Mouse (Mus musculus): ENCODE measurements around the gene Nos1.

Nos1 gene

GRCm38 (mm10) chr5:117780681-117781080 is at the start of gene Nos1:
Gene Nos1, plus strand, starts transcription at chr5:117781032.
- DNase-seq (ENCODE audit: low read depth, low spot score), result no peak

DNA sequence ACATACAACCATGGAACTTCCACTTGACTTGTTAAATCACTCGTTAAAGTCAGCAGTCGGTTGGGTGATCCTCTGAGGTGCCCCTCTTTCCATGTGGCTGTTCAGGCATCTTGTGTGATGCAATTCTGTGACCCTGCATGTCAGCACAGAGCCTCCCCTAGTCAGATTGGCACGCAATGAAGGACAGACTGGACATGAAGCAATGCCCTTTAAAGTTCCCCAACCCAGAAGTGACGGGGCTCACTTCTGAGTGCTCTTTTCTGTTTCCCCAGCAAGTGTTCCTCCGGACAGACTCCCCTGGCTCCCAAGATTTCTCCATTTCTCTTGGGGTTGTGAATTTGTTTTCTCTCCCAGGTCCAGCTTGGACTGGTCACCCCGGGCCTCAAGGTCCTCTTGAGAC is 49.5 kb upstream of the Nos1 start:
- DNase-seq (ENCODE audit: low read depth, low spot score), result no peak

GRCm38 (mm10) chr5:117744654-117745178 is 36.1 kb upstream of the Nos1 start:
- DNase-seq (ENCODE audit: low read depth, low spot score), result no peak

DNA sequence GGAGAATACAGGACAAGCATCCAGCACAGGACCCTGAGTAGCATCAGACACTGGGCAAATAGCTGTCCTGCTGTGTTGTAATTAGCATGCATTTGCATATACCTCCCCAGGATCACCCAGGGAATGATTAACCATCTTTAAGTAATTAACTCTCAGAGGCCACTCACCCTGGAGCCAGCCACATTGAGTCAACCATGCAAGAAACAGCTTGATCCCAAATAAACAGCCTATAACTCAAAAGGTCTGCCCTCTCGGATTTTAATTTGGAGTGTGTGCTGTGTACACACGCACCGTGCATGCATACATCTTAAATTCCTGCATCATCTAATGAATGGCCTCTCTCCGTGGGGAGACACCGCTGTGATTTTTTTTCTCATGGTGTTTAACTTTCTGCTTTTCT is 31.5 kb upstream of the Nos1 start:
- peak; percentile 15 for DNase-seq (ENCODE audit: low read depth, low spot score)

- DNase-seq (ENCODE audit: low read depth, low spot score), result no peak
Measured at GRCm38 (mm10) chr5:117757696-117758482, 22.9 kb upstream of the Nos1 start.

GRCm38 (mm10) chr5:117761181-117761832 is 19.5 kb upstream of the Nos1 start:
- peak; percentile 52 for DNase-seq (ENCODE audit: low read depth, low spot score)

DNA sequence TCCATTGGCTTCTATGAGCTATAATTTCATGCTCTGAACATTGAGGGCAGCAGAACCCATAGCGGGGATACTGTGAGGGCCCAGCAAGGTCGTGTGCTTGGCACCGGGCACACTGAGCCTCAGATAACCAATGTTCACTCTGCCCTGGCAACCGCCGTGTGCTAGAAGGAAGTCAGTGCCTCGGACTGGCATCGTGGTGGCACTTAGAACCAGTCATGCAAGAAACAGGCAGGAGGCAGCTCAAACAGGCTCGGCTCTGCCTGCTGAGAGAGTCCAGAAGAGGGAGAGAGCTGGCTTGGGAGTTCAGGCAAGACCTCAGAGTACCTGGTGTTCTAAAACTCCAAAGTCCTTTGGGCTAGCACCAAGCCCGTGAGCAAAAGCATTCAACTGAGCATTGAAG is 16.3 kb upstream of the Nos1 start:
- DNase-seq (ENCODE audit: low read depth, low spot score), result no peak

DNA sequence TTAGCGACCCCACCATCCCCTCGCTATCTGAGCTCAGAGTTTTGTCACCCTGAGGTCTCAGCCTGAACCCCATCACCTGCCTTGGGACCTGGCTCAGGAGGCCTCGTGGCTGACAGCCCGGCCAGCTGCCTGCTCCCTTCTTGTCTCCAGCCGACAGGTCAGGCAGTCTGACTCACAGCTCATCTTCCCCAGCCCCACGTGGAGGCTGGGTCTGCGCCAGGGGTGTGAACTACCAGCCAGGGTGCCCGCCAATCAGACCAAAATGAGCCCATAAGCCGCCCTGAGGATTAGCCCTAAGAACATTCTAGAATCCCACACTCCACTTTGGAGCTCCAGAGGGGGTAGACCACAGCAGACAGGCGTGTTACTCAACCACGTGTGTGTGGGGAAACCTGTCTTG is 1.7 kb upstream of the Nos1 start:
- DNase-seq (ENCODE audit: low read depth, low spot score), result no peak

DNA sequence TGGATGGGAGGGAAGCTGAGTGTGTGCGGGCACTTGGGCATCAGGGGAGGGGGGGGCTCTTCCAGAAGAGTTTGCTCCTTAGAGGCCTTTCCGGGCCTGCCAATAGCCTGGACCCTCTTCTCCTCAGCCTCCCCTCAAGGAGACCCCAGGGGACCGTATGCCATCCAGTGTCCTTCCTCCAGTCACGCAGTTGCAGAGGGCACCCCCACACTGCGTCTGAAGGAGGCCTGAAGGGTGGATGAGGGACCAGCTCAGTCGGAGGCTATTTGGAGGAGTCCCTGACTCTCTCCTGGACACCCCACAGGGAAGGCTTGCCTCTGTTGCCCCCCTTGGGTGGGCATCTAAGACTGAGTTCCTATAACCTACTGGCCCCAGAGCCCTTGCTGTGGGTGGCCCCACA is 346 bp downstream of the Nos1 start:
- no peak for DNase-seq (ENCODE audit: low read depth, low spot score)

DNA sequence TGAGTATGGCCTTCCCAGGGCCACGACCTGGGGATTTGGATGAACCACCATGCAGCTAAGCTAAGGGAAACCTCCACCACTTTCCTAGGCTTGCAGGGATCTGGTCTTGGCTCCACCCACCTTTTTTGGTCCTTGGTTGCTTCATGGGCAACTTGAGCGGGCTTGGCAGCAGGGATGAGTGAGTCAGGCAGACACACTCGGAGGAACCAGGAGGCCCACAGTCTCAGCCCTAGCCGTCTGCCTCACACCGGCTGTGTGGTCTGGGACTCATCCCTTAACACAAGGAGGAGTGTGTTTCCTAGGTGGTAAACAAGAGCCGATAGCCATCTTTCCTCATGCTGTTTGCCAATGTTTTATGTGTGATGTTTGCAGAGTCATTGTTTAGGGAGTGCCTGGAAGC is 9.2 kb downstream of the Nos1 start:
- DNase-seq (ENCODE audit: low read depth, low spot score), result no peak

GRCm38 (mm10) chr5:117791875-117792274 is 11.0 kb downstream of the Nos1 start:
- no peak for DNase-seq (ENCODE audit: low read depth, low spot score)

DNA sequence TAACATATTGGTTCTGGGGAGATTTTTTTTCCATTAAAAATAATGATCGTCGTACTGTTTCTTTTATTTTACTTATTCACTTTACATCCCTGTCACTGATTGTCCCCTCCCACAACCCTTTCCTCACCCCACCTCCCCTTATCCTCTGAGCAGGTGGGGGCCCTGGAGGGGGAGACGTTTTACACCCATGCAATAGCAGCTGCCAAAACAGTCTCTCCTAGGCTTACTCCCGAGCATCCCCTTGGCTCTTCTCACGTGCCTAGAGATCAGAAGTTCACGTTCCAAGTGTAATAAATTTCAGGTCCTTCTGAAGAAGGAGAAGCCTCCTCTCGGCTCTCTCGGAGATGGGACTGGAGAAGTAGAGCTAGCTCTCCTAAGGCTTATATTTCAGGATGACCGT is 20.0 kb downstream of the Nos1 start:
- no peak for DNase-seq (ENCODE audit: low read depth, low spot score)

DNA sequence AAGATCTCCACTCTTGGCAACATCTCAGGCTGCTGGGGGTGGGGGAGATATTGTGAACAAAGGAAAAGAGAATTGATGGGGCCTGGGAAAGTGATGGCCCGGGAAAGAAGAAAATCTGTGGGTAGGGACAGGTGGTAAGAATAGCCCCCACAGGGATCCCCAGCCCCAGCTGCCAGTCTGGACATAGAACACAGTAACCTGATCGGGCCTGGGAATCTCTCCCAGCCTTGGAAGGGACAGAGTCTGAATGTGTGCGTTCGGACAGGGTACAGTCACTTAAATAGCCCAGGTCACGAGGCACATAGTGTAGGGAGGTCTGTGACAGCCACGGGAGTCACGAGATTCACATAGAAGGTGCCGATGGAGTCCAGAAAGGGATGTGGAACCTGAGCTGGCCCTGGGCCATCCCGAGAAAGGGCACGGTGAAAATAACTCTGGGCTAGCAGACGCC is 21.3 kb downstream of the Nos1 start:
- DNase-seq (ENCODE audit: low read depth, low spot score), result no peak

- DNase-seq (ENCODE audit: low read depth, low spot score), result no peak
Measured at GRCm38 (mm10) chr5:117803551-117803950, 22.7 kb downstream of the Nos1 start.

- DNase-seq (ENCODE audit: low read depth, low spot score), result no peak
Measured at GRCm38 (mm10) chr5:117810930-117811329, 30.1 kb downstream of the Nos1 start.

- no peak for DNase-seq (ENCODE audit: low read depth, low spot score)
Measured at GRCm38 (mm10) chr5:117818800-117819199, 38.0 kb downstream of the Nos1 start.

- no peak for DNase-seq (ENCODE audit: low read depth, low spot score)
Measured at GRCm38 (mm10) chr5:117820445-117820844, 39.6 kb downstream of the Nos1 start.

- peak; percentile 78 for DNase-seq (ENCODE audit: low read depth, low spot score)
Measured at GRCm38 (mm10) chr5:117823811-117824210, 43.0 kb downstream of the Nos1 start.

- DNase-seq (ENCODE audit: low read depth, low spot score), result peak; percentile 50
Measured at GRCm38 (mm10) chr5:117824486-117824885, 43.7 kb downstream of the Nos1 start.

- DNase-seq (ENCODE audit: low read depth, low spot score), result no peak
Measured at GRCm38 (mm10) chr5:117825336-117825735, 44.5 kb downstream of the Nos1 start.

DNA sequence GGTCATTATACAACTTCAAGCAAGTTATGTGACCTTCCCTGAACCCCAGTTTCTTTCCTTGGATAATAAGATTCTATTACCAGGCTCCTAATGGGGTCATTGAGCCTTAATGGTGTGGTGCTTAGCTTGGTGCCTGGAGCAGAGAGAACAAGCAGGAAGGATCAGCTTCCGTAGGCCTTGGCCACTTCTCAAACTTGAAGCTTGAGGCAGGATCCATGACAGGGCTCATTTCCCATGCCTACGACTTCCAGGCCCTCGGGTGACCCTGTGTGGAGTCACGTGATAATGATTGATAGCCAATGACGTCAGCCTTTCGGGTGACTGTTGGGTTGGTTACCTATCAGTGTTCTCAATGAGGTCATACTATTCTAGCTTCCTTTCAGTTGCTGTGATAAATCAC is 46.5 kb downstream of the Nos1 start:
- no peak for DNase-seq (ENCODE audit: low read depth, low spot score)

- DNase-seq (ENCODE audit: low read depth, low spot score), result peak; percentile 67
Measured at GRCm38 (mm10) chr5:117836930-117837329, 56.1 kb downstream of the Nos1 start.

DNA sequence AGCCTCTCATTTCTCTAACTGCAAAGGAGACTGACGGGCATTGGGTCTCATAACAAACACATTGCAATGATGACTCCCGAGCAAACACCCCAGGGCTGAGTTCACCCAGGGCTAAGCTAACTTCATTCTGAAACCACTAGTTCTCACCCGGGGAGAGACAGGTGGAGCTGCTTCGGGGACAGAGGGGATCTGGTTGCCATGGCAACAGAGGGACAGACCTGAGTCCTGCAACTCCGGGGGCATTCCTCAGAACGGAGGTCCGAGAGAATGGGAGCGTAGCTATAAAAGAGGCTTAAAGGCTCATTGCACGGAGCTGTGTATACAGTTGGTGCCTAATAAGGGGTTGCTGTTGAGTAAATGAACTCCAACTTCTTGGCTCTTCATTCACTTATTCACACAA is 56.9 kb downstream of the Nos1 start:
- DNase-seq (ENCODE audit: low read depth, low spot score), result peak; percentile 17
